Mouse (Mus musculus) adrenal gland, postnatal 36 days (tissue): Measurements from ENCODE around the gene Clec3a. TPM values are rescaled to one million over a fixed set of nuclear protein-coding genes. Genes with fewer than 3 reads are reported as not detected.

Experiments used
- DNase-seq, 2 experiments: peaks; one replicate each; pipeline ENCODE4 v3.0.0; 2021; ENCODE audit warnings: mixed read lengths in 1 of 2
- long read RNA-seq, 2 experiments: library from polyadenylated mRNA; stranded (forward); transcript quantifications; one replicate each; pipeline ENCODE4 v2.0.0; 2021; ENCODE audit warnings: borderline sequencing depth in 2 of 2
- total RNA-seq, 2 experiments: library from RNA; stranded (reverse); gene quantifications; 2 replicates each; pipeline ENCODE4 v1.2.3; 2021

The Clec3a gene
- not detected for total RNA-seq
- long read RNA-seq, experiment 1, result 0 reads
- long read RNA-seq, experiment 2, result 0 reads

- no peak for DNase-seq
Measured at GRCm38 (mm10) chr8:114417786-114418185, at the start of gene Clec3a. Clec3a (plus strand) TSS chr8:114418086.

- DNase-seq, result peak; percentile 81 to 82
Measured at GRCm38 (mm10) chr8:114369038-114369976, 48.6 kb upstream of the Clec3a start.

GRCm38 (mm10) chr8:114374390-114374789 is 43.5 kb upstream of the Clec3a start:
- no peak for DNase-seq

GRCm38 (mm10) chr8:114384189-114384588 is 33.7 kb upstream of the Clec3a start:
- no peak for DNase-seq

- DNase-seq, result no peak
Measured at GRCm38 (mm10) chr8:114387494-114387893, 30.4 kb upstream of the Clec3a start.

GRCm38 (mm10) chr8:114390465-114391254 is 27.2 kb upstream of the Clec3a start:
- peak in 1 of 2 experiments; percentile 38 for DNase-seq

- peak; percentile 39 to 66 for DNase-seq
Measured at GRCm38 (mm10) chr8:114398326-114398725, 19.6 kb upstream of the Clec3a start.

GRCm38 (mm10) chr8:114399273-114399672 is 18.6 kb upstream of the Clec3a start:
- no peak for DNase-seq

GRCm38 (mm10) chr8:114401679-114402078 is 16.2 kb upstream of the Clec3a start:
- no peak for DNase-seq

GRCm38 (mm10) chr8:114411421-114411820 is 6.5 kb upstream of the Clec3a start:
- no peak for DNase-seq

GRCm38 (mm10) chr8:114418486-114418885 is 600 bp downstream of the Clec3a start:
- no peak for DNase-seq

GRCm38 (mm10) chr8:114418904-114419303 is 1.0 kb downstream of the Clec3a start:
- no peak for DNase-seq

GRCm38 (mm10) chr8:114421544-114421943 is 3.7 kb downstream of the Clec3a start:
- DNase-seq, result no peak

GRCm38 (mm10) chr8:114438236-114438635 is 20.4 kb downstream of the Clec3a start:
- DNase-seq, result peak; percentile 52 to 73

- peak; percentile 98 to 99 for DNase-seq
Measured at GRCm38 (mm10) chr8:114439334-114440204, 21.7 kb downstream of the Clec3a start, which contains the start of gene Wwox. Wwox (plus strand) TSS chr8:114439655.

- no peak for DNase-seq
Measured at GRCm38 (mm10) chr8:114440205-114440589, 22.3 kb downstream of the Clec3a start.

- peak in 1 of 2 experiments; percentile 41 for DNase-seq
Measured at GRCm38 (mm10) chr8:114441616-114442015, 23.7 kb downstream of the Clec3a start.

- DNase-seq, result no peak
Measured at GRCm38 (mm10) chr8:114446884-114447283, 29.0 kb downstream of the Clec3a start.

- DNase-seq, result no peak
Measured at GRCm38 (mm10) chr8:114452278-114452677, 34.4 kb downstream of the Clec3a start.

GRCm38 (mm10) chr8:114452781-114453221 is 34.9 kb downstream of the Clec3a start:
- peak; percentile 58 to 80 for DNase-seq

GRCm38 (mm10) chr8:114455302-114455701 is 37.4 kb downstream of the Clec3a start:
- DNase-seq, result no peak

GRCm38 (mm10) chr8:114455953-114456352 is 38.1 kb downstream of the Clec3a start:
- no peak for DNase-seq
